Mouse (Mus musculus): ENCODE results near the gene Tpi1. TPM values are rescaled to one million over a fixed set of nuclear protein-coding genes. Genes with fewer than 3 reads are reported as not detected.

The Tpi1 gene
- polyA plus RNA-seq, 1 experiment from 2014 or later = 359 TPM

- H3K9ac ChIP-seq (replicated peaks; ENCODE audit: low read depth, low read length) = no peak overlapping the region
- H3K27me3 ChIP-seq (replicated peaks; ENCODE audit: control insufficient read depth, insufficient read depth, low read length) = no peaks in the 10 kb centered on the region
- no peak overlapping the region for H3K4me2 ChIP-seq (ENCODE audit: low read length)
- H3K36me3 ChIP-seq (ENCODE audit: control insufficient read depth, insufficient read depth) = no peaks in the 10 kb centered on the region
- H3K27ac ChIP-seq (ENCODE audit: low read length) = no peak overlapping the region
- H3K4me3 ChIP-seq (replicated peaks; ENCODE audit: low read length) = no peak overlapping the region
- no peak for ATAC-seq
- no peaks in the 10 kb centered on the region for H3K9me3 ChIP-seq (ENCODE audit: control insufficient read depth, low read length)
- H3K4me1 ChIP-seq (replicated peaks; ENCODE audit: control insufficient read depth, insufficient read depth, low read length) = peaks cover 14% of the 10 kb centered on the region
- 89% methylated on average over 15 of the region's 15 CpGs for WGBS
Measured at GRCm38 (mm10) chr6:124770511-124770910, 43.6 kb downstream of the Tpi1 start.

DNA sequence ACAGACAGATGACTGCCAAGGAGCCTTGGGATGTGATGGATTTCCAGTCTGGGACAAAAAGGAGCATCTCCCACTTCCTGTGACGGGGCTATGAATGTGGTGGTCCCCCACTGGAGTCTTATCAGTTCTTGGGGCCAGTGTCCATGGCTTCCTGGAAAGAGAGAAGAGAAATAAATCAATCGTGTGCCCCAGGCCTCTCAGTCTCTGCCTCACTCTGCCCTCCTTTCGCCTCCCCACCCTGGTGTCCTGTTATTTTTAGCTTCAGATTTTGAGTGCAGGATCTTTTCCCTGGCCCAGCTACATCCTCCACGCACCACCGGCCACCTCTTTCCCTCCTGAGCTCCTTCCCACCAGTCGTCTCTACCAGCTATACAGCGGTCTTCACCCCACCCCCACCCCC, 44.1 kb downstream of the Tpi1 start:
- Histone ChIP-seq H3K4me1 (replicated peaks; ENCODE audit: control insufficient read depth, insufficient read depth, low read length) (peaks cover 14% of the 10 kb centered on the region), H3K4me2 (ENCODE audit: low read length) (peak overlapping the region; percentile 86), H3K36me3 (ENCODE audit: control insufficient read depth, insufficient read depth) (no peaks in the 10 kb centered on the region), H3K9me3 (ENCODE audit: control insufficient read depth, low read length) (no peaks in the 10 kb centered on the region), H3K4me3 (replicated peaks; ENCODE audit: low read length) (peak overlapping the region; percentile 62), H3K27me3 (replicated peaks; ENCODE audit: control insufficient read depth, insufficient read depth, low read length) (no peaks in the 10 kb centered on the region), H3K27ac (ENCODE audit: low read length) (no peak overlapping the region), H3K9ac (replicated peaks; ENCODE audit: low read depth, low read length) (peak overlapping the region; percentile 77)
- WGBS = 62% methylated on average over 7 of the region's 7 CpGs
- ATAC-seq = no peak

- Histone ChIP-seq H3K9ac (replicated peaks; ENCODE audit: low read depth, low read length) (peak within 1 kb of the TSS; percentile 77), H3K9me3 (ENCODE audit: control insufficient read depth, low read length) (no peaks in the 10 kb centered on the region), H3K4me2 (ENCODE audit: low read length) (peak within 1 kb of the TSS; percentile 86), H3K27ac (ENCODE audit: low read length) (peak within 1 kb of the TSS; percentile 37; the same call in 1 of the 2 replicates), H3K36me3 (ENCODE audit: control insufficient read depth, insufficient read depth) (no peaks in the 10 kb centered on the region), H3K4me3 (replicated peaks; ENCODE audit: low read length) (peak within 1 kb of the TSS; percentile 62), H3K4me1 (replicated peaks; ENCODE audit: control insufficient read depth, insufficient read depth, low read length) (peaks cover 14% of the 10 kb centered on the region), H3K27me3 (replicated peaks; ENCODE audit: control insufficient read depth, insufficient read depth, low read length) (no peaks in the 10 kb centered on the region)
- under 1% methylated on average over 42 of the region's 54 CpGs for WGBS
- ATAC-seq = peak; percentile 89
Measured at GRCm38 (mm10) chr6:124769101-124769765, 44.9 kb downstream of the Tpi1 start, which contains the start of gene Eno2. Gene Eno2 (minus strand): TSS chr6:124769673.

- H3K27me3 ChIP-seq (replicated peaks; ENCODE audit: control insufficient read depth, insufficient read depth, low read length) = no peaks in the 10 kb centered on the region
- no peaks in the 10 kb centered on the region for H3K36me3 ChIP-seq (ENCODE audit: control insufficient read depth, insufficient read depth)
- peak overlapping the region; percentile 62 for H3K4me3 ChIP-seq (replicated peaks; ENCODE audit: low read length)
- H3K27ac ChIP-seq (ENCODE audit: low read length) = no peak overlapping the region
- H3K9ac ChIP-seq (replicated peaks; ENCODE audit: low read depth, low read length) = peak overlapping the region; percentile 77
- WGBS = 9% methylated on average over 9 of the region's 9 CpGs
- H3K4me1 ChIP-seq (replicated peaks; ENCODE audit: control insufficient read depth, insufficient read depth, low read length) = peaks cover 14% of the 10 kb centered on the region
- ATAC-seq = no peak
- peak overlapping the region; percentile 86 for H3K4me2 ChIP-seq (ENCODE audit: low read length)
- no peaks in the 10 kb centered on the region for H3K9me3 ChIP-seq (ENCODE audit: control insufficient read depth, low read length)
Measured at GRCm38 (mm10) chr6:124768704-124769044, 45.4 kb downstream of the Tpi1 start.

GRCm38 (mm10) chr6:124767920-124768703, 46.0 kb downstream of the Tpi1 start:
- no peaks in the 10 kb centered on the region for H3K9me3 ChIP-seq (ENCODE audit: control insufficient read depth, low read length)
- no peaks in the 10 kb centered on the region for H3K27me3 ChIP-seq (replicated peaks; ENCODE audit: control insufficient read depth, insufficient read depth, low read length)
- ATAC-seq = no peak
- no peak overlapping the region for H3K27ac ChIP-seq (ENCODE audit: low read length)
- peak overlapping the region; percentile 62 for H3K4me3 ChIP-seq (replicated peaks; ENCODE audit: low read length)
- 25% methylated on average over 19 of the region's 19 CpGs for WGBS
- H3K36me3 ChIP-seq (ENCODE audit: control insufficient read depth, insufficient read depth) = no peaks in the 10 kb centered on the region
- H3K4me1 ChIP-seq (replicated peaks; ENCODE audit: control insufficient read depth, insufficient read depth, low read length) = peaks cover 14% of the 10 kb centered on the region
- H3K4me2 ChIP-seq (ENCODE audit: low read length) = peak overlapping the region; percentile 86
- no peak overlapping the region for H3K9ac ChIP-seq (replicated peaks; ENCODE audit: low read depth, low read length)

DNA sequence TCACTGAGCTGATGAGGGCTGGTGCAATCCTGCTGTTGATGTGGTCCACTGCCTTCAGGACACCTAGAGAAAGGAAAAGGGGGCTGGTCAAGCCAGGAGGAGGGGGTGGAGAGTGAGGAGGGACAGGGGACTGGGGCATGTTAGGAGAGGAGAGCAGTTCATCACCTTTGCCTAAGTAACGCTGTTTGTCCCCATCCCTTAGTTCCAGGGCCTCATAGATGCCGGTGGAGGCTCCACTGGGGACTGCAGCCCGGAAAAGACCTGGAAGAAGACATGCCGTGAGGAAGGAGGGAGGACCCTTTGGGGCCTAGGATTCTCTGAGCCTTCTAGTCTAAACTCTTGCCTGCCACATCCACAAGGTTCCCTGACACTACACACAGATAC, 46.6 kb downstream of the Tpi1 start:
- Histone ChIP-seq H3K4me1 (replicated peaks; ENCODE audit: control insufficient read depth, insufficient read depth, low read length) (peaks cover 14% of the 10 kb centered on the region), H3K9ac (replicated peaks; ENCODE audit: low read depth, low read length) (no peak overlapping the region), H3K27me3 (replicated peaks; ENCODE audit: control insufficient read depth, insufficient read depth, low read length) (no peaks in the 10 kb centered on the region), H3K27ac (ENCODE audit: low read length) (no peak overlapping the region), H3K4me3 (replicated peaks; ENCODE audit: low read length) (no peak overlapping the region), H3K4me2 (ENCODE audit: low read length) (no peak overlapping the region), H3K9me3 (ENCODE audit: control insufficient read depth, low read length) (no peaks in the 10 kb centered on the region), H3K36me3 (ENCODE audit: control insufficient read depth, insufficient read depth) (no peaks in the 10 kb centered on the region)
- WGBS = 37% methylated on average over 4 of the region's 4 CpGs
- no peak for ATAC-seq

DNA sequence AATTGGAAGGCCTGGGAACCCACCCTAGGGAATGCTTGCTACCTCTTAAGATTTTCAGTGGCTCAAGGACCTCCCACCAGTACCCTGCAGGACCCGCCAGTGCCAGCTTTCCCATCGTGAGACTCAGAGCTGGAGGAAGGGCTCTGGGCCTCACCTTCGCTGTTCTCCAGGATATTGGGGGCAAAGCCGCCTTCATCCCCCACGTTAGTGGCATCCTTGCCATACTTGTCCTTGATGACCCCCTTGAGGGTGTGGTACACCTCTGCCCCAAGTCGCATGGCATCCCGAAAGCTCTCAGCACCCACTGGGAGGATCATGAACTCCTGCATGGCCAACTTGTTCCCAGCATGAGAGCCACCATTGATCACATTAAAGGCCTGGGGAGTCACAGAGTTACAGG, 48.1 kb downstream of the Tpi1 start:
- Histone ChIP-seq H3K27me3 (replicated peaks; ENCODE audit: control insufficient read depth, insufficient read depth, low read length) (no peaks in the 10 kb centered on the region), H3K36me3 (ENCODE audit: control insufficient read depth, insufficient read depth) (no peaks in the 10 kb centered on the region), H3K9me3 (ENCODE audit: control insufficient read depth, low read length) (no peaks in the 10 kb centered on the region), H3K4me1 (replicated peaks; ENCODE audit: control insufficient read depth, insufficient read depth, low read length) (peaks cover 14% of the 10 kb centered on the region), H3K4me2 (ENCODE audit: low read length) (no peak overlapping the region), H3K4me3 (replicated peaks; ENCODE audit: low read length) (no peak overlapping the region), H3K27ac (ENCODE audit: low read length) (no peak overlapping the region), H3K9ac (replicated peaks; ENCODE audit: low read depth, low read length) (no peak overlapping the region)
- WGBS = 85% methylated on average over 7 of the region's 7 CpGs
- ATAC-seq = no peak

Other genes with a start within 250 kb of the Tpi1 start
- gene C1rb, start 244.0 kb downstream of the Tpi1 start, polyA plus RNA-seq (2015; fragmentation: Nextera tagmentation; extraction: Ambion mirVana) = not detected in 2 replicates
- 0.08 and 0.21 TPM in 2 replicates for gene C1s2, start 178.2 kb downstream of the Tpi1 start, polyA plus RNA-seq (2015; fragmentation: Nextera tagmentation; extraction: Ambion mirVana)
- gene Lpcat3, start 151.3 kb downstream of the Tpi1 start, polyA plus RNA-seq (2015; fragmentation: Nextera tagmentation; extraction: Ambion mirVana) = 35.9 and 36.7 TPM in 2 replicates
- 142 and 150 TPM in 2 replicates for gene Emg1, start 102.1 kb downstream of the Tpi1 start, polyA plus RNA-seq (2015; fragmentation: Nextera tagmentation; extraction: Ambion mirVana)
- 250 and 252 TPM in 2 replicates for gene Phb2, start 102.0 kb downstream of the Tpi1 start, polyA plus RNA-seq (2015; fragmentation: Nextera tagmentation; extraction: Ambion mirVana)
- gene Ptpn6, start 75.6 kb downstream of the Tpi1 start, polyA plus RNA-seq (2015; fragmentation: Nextera tagmentation; extraction: Ambion mirVana) = 3.3 and 4.5 TPM in 2 replicates
- gene Grcc10, start 72.9 kb downstream of the Tpi1 start, polyA plus RNA-seq (2015; fragmentation: Nextera tagmentation; extraction: Ambion mirVana) = 614 and 641 TPM in 2 replicates
- gene Gm45234, start 58.3 kb downstream of the Tpi1 start, polyA plus RNA-seq (2015; fragmentation: Nextera tagmentation; extraction: Ambion mirVana) = not detected in 2 replicates
- gene Atn1, start 57.8 kb downstream of the Tpi1 start, polyA plus RNA-seq (2015; fragmentation: Nextera tagmentation; extraction: Ambion mirVana) = 23.4 and 27.0 TPM in 2 replicates
- 44.9 and 63.3 TPM in 2 replicates for gene Eno2, start 44.6 kb downstream of the Tpi1 start, polyA plus RNA-seq (2015; fragmentation: Nextera tagmentation; extraction: Ambion mirVana)
- 2.5 and 4.9 TPM in 2 replicates for gene Lrrc23, start 34.6 kb downstream of the Tpi1 start, polyA plus RNA-seq (2015; fragmentation: Nextera tagmentation; extraction: Ambion mirVana)
- gene Spsb2, start 5.6 kb downstream of the Tpi1 start, polyA plus RNA-seq (2015; fragmentation: Nextera tagmentation; extraction: Ambion mirVana) = 4.7 and 5.9 TPM in 2 replicates
- 203 and 216 TPM in 2 replicates for gene Usp5, start 15.2 kb upstream of the Tpi1 start, polyA plus RNA-seq (2015; fragmentation: Nextera tagmentation; extraction: Ambion mirVana)
- 69.7 and 76.7 TPM in 2 replicates for gene Cdca3, start 15.3 kb upstream of the Tpi1 start, polyA plus RNA-seq (2015; fragmentation: Nextera tagmentation; extraction: Ambion mirVana)
- 0.42 and 0.75 TPM in 2 replicates for gene Gnb3, start 26.0 kb upstream of the Tpi1 start, polyA plus RNA-seq (2015; fragmentation: Nextera tagmentation; extraction: Ambion mirVana)
- 13.0 and 16.8 TPM in 2 replicates for gene P3h3, start 43.5 kb upstream of the Tpi1 start, polyA plus RNA-seq (2015; fragmentation: Nextera tagmentation; extraction: Ambion mirVana)
- gene Gpr162, start 49.7 kb upstream of the Tpi1 start, polyA plus RNA-seq (2015; fragmentation: Nextera tagmentation; extraction: Ambion mirVana) = 21.8 and 28.8 TPM in 2 replicates
- gene Cd4, start 73.9 kb upstream of the Tpi1 start, polyA plus RNA-seq (2015; fragmentation: Nextera tagmentation; extraction: Ambion mirVana) = 0.06 and 0.30 TPM in 2 replicates
- 1.7 and 2.9 TPM in 2 replicates for gene Lag3, start 97.4 kb upstream of the Tpi1 start, polyA plus RNA-seq (2015; fragmentation: Nextera tagmentation; extraction: Ambion mirVana)
- 666 and 701 TPM in 2 replicates for gene Ptms, start 105.8 kb upstream of the Tpi1 start, polyA plus RNA-seq (2015; fragmentation: Nextera tagmentation; extraction: Ambion mirVana)
- gene Mlf2, start 117.1 kb upstream of the Tpi1 start, polyA plus RNA-seq (2015; fragmentation: Nextera tagmentation; extraction: Ambion mirVana) = 459 and 463 TPM in 2 replicates
- 94.4 and 96.7 TPM in 2 replicates for gene Cops7a, start 151.2 kb upstream of the Tpi1 start, polyA plus RNA-seq (2015; fragmentation: Nextera tagmentation; extraction: Ambion mirVana)
- 36.6 and 44.7 TPM in 2 replicates for gene Pianp, start 182.4 kb upstream of the Tpi1 start, polyA plus RNA-seq (2015; fragmentation: Nextera tagmentation; extraction: Ambion mirVana)
- 15.2 and 19.0 TPM in 2 replicates for gene Zfp384, start 194.8 kb upstream of the Tpi1 start, polyA plus RNA-seq (2015; fragmentation: Nextera tagmentation; extraction: Ambion mirVana)
- 200 and 204 TPM in 2 replicates for gene Ing4, start 225.5 kb upstream of the Tpi1 start, polyA plus RNA-seq (2015; fragmentation: Nextera tagmentation; extraction: Ambion mirVana)
- 21.4 and 31.6 TPM in 2 replicates for gene Acrbp, start 235.4 kb upstream of the Tpi1 start, polyA plus RNA-seq (2015; fragmentation: Nextera tagmentation; extraction: Ambion mirVana)

Measured in forebrain, embryonic 16.5 days (tissue).